Mouse (Mus musculus) heart, adult 2 months (tissue): ENCODE data around the gene Olfr33. TPM values are rescaled to one million over a fixed set of nuclear protein-coding genes. Genes with fewer than 3 reads are reported as not detected.

Experiments
- DNase-seq, 2 experiments: peaks; one replicate each; pipeline ENCODE4 v3.0.0; 2021
- H3K27ac ChIP-seq: fragments of 200-600 bp; 2 replicates; pipeline ENCODE4 v1.8.1; 2022
- H3K27me3 ChIP-seq: fragments of 200-500 bp; 2 replicates; pipeline ENCODE4 v1.6.1; 2012; ENCODE audit warnings: mild to moderate bottlenecking, low read length, inconsistent platforms, mixed read lengths; ENCODE audit not compliant: control insufficient read depth, insufficient read depth
- H3K36me3 ChIP-seq: fragments of 200-500 bp; 2 replicates; pipeline ENCODE4 v1.6.1; 2012; ENCODE audit warnings: low read length, inconsistent platforms; ENCODE audit not compliant: control insufficient read depth, insufficient read depth
- H3K4me1 ChIP-seq: fragments of 200-500 bp; 2 replicates; pipeline ENCODE4 v1.6.1; 2011; ENCODE audit warnings: low read length; ENCODE audit not compliant: control insufficient read depth, insufficient read depth
- H3K4me3 ChIP-seq: fragments of 200-600 bp; 2 replicates; pipeline ENCODE4 v1.8.1; 2022
- H3K79me2 ChIP-seq: fragments of 200-500 bp; replicated peaks from 2 replicates; pipeline ENCODE4 v1.6.1; 2012; ENCODE audit warnings: mild to moderate bottlenecking, inconsistent platforms, low read length, moderate library complexity, mixed read lengths; ENCODE audit not compliant: control insufficient read depth, insufficient read depth
- H3K9ac ChIP-seq: fragments of 200-500 bp; 2 replicates; pipeline ENCODE4 v1.6.1; 2012; ENCODE audit warnings: low read depth, mild to moderate bottlenecking, control low read depth, inconsistent platforms, low read length, mixed read lengths
- CTCF ChIP-seq: fragments of 200-600 bp; IDR thresholded peaks from 2 replicates; pipeline ENCODE4 v1.8.1; 2022; ENCODE audit warnings: antibody characterized with exemption, mild to moderate bottlenecking, moderate library complexity
- EP300 ChIP-seq: fragments of 200-500 bp; IDR thresholded peaks from 2 replicates; pipeline ENCODE4 v1.6.1; 2011; ENCODE audit warnings: low read depth, low read length, control low read depth; ENCODE audit not compliant: insufficient read depth
- POLR2A ChIP-seq: fragments of 200-500 bp; IDR thresholded peaks from 2 replicates; pipeline ENCODE4 v1.6.1; 2011; ENCODE audit warnings: mild to moderate bottlenecking, low read depth, low read length, control low read depth; ENCODE audit not compliant: insufficient read depth
- WGBS: fragments of 180-500 bp; shearing (Covaris S2); methylation state at CpG from one replicate; pipeline ENCODE4 v1.1.7; 2018; 5-methylcytosine and 5-hydroxymethylcytosine counted together
- intact Hi-C: fragments of 180-260 bp; cut with DNase I; formaldehyde crosslinking; loops from one replicate; pipeline ENCODE4 v1.15.1; 2025
- polyA plus RNA-seq: library from polyadenylated mRNA; depleted of rRNA; stranded (reverse); fragments of >200 nt; gene quantifications from 2 replicates; pipeline ENCODE4 v1.2.3, GENCODE M21; 2012; rRNA removed
- total RNA-seq, 2 experiments: library from RNA; stranded (reverse); gene quantifications; 2 replicates each; pipeline ENCODE4 v1.2.3; 2021

Olfr33 gene
- total and polyA plus RNA-seq, 3 experiments: 0.33 TPM; not detected in 2

DNA sequence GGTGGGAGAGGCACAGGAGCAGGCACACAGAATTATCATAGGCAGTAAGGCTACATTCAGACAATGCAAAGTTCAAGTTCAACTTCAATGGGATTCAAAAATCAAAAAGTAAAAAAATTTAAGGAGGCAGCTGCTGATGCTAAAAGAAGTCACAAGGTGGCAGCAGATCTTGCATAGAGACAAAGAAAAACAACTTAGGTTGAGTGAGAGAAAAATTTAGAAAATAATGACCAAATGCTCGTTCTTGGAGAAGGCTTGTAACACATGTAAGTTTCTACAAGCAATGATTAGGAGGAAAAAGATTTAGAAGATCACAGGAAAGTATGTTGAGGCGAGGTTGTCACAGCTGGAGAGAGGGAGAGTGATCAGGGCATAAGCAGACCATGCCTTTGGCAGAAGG lies 53.5 kb downstream of the Olfr33 start:
- WGBS: 34% methylated on average over 2 of the region's 2 CpGs
- H3K36me3 ChIP-seq: no peaks in the 10 kb centered on the region
- H3K4me3 ChIP-seq: no peak overlapping the region
- no peak overlapping the region for H3K27ac ChIP-seq
- no peaks in the 10 kb centered on the region for H3K79me2 ChIP-seq
- no peaks in the 10 kb centered on the region for H3K27me3 ChIP-seq
- TF ChIP-seq EP300 (no peak), CTCF (peak; percentile 77)
- no peak for DNase-seq
- H3K4me1 ChIP-seq: no peaks in the 10 kb centered on the region; the same call in 1 of the 2 replicates
- intact Hi-C loops: loop anchor here (10.0 kb wide), 1 partner anchor 89 kb away; the partner anchor contains the start of genes Olfr560 and Olfr78
- no peak overlapping the region for H3K9ac ChIP-seq

DNA sequence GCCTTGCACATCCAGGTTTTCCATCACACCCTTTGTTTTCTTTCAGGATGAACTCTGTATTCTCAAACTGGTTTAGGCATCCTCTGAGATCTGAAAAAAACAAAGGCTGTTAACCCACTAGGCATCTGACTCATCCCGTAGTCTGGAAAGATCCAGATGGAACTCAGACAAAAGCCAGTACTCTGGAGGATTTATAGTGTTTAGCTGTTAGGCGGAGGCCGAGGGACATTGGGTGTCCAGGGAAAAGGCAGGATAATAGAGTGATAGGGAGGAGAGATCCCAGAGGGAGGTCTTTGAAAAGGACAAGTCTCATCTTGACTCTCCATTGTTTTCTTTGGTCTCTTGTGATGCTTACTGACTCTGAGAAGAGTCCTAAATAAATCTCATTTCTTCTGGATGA lies 54.3 kb downstream of the Olfr33 start, which contains the start of gene Olfr556:
TSS of gene Olfr556 (plus strand) at position 301 of the 400 bp plus-strand sequence.
- H3K79me2 ChIP-seq: no peaks in the 10 kb centered on the region
- no peaks in the 10 kb centered on the region; the same call in 1 of the 2 replicates for H3K4me1 ChIP-seq
- no peak within 1 kb of the TSS for H3K9ac ChIP-seq
- no peak for TF ChIP-seq CTCF
- no peak for TF ChIP-seq POLR2A
- no peak for TF ChIP-seq EP300
- WGBS: 36% methylated on average over 3 of the region's 3 CpGs
- no peaks in the 10 kb centered on the region for H3K27me3 ChIP-seq
- H3K36me3 ChIP-seq: no peaks in the 10 kb centered on the region
- intact Hi-C loops: loop anchor here (10.0 kb wide), 1 partner anchor 90 kb away; the partner anchor contains the start of genes Olfr560 and Olfr78
- no peak for DNase-seq
- no peak within 1 kb of the TSS for H3K4me3 ChIP-seq
- no peak within 1 kb of the TSS for H3K27ac ChIP-seq

Other genes with a start within 250 kb of the Olfr33 start
Only the 30 nearest of the 32 such genes appear.
- not detected for gene Olfr543, start 237.4 kb downstream of the Olfr33 start, total RNA-seq
- gene Olfr543, start 237.4 kb downstream of the Olfr33 start, polyA plus RNA-seq: not detected in 2 replicates
- not detected for gene Olfr544, start 230.8 kb downstream of the Olfr33 start, total RNA-seq
- gene Olfr544, start 230.8 kb downstream of the Olfr33 start, polyA plus RNA-seq: not detected in 2 replicates
- gene Olfr545, start 219.5 kb downstream of the Olfr33 start, total RNA-seq: not detected
- not detected in 2 replicates for gene Olfr545, start 219.5 kb downstream of the Olfr33 start, polyA plus RNA-seq
- not detected for gene Olfr547, start 184.3 kb downstream of the Olfr33 start, total RNA-seq
- not detected in 2 replicates for gene Olfr547, start 184.3 kb downstream of the Olfr33 start, polyA plus RNA-seq
- gene Olfr548-ps1, start 178.2 kb downstream of the Olfr33 start, total RNA-seq: not detected
- gene Olfr548-ps1, start 178.2 kb downstream of the Olfr33 start, polyA plus RNA-seq: not detected in 2 replicates
- not detected for gene Olfr549, start 169.2 kb downstream of the Olfr33 start, total RNA-seq
- not detected in 2 replicates for gene Olfr549, start 169.2 kb downstream of the Olfr33 start, polyA plus RNA-seq
- gene Trim21, start 153.6 kb downstream of the Olfr33 start, total RNA-seq: 1 to 10 TPM; 3.7 to 6.1 TPM
- 3.7 and 6.2 TPM in 2 replicates for gene Trim21, start 153.6 kb downstream of the Olfr33 start, polyA plus RNA-seq
- under 1 TPM in 1 of 2 experiments, not detected in 1; 0.07 TPM for gene Olfr550, start 147.6 kb downstream of the Olfr33 start, total RNA-seq
- gene Olfr550, start 147.6 kb downstream of the Olfr33 start, polyA plus RNA-seq: 0.56 and 0.86 TPM in 2 replicates
- gene Olfr551, start 127.2 kb downstream of the Olfr33 start, total RNA-seq: not detected
- not detected in 2 replicates for gene Olfr551, start 127.2 kb downstream of the Olfr33 start, polyA plus RNA-seq
- gene Olfr552, start 121.3 kb downstream of the Olfr33 start, total RNA-seq: under 1 TPM; 0.13 to 0.20 TPM
- gene Olfr552, start 121.3 kb downstream of the Olfr33 start, polyA plus RNA-seq: not detected in 2 replicates
- not detected for gene Olfr553, start 100.9 kb downstream of the Olfr33 start, total RNA-seq
- gene Olfr553, start 100.9 kb downstream of the Olfr33 start, polyA plus RNA-seq: not detected in 2 replicates
- not detected for gene Olfr554, start 80.6 kb downstream of the Olfr33 start, total RNA-seq
- gene Olfr554, start 80.6 kb downstream of the Olfr33 start, polyA plus RNA-seq: not detected in 2 replicates
- not detected for gene Olfr555, start 60.2 kb downstream of the Olfr33 start, total RNA-seq
- not detected in 2 replicates for gene Olfr555, start 60.2 kb downstream of the Olfr33 start, polyA plus RNA-seq
- gene Olfr556, start 54.2 kb downstream of the Olfr33 start, total RNA-seq: not detected
- not detected in 2 replicates for gene Olfr556, start 54.2 kb downstream of the Olfr33 start, polyA plus RNA-seq
- 1 to 10 TPM; 8.1 to 9.5 TPM for gene Trim68, start 31.7 kb downstream of the Olfr33 start, total RNA-seq
- gene Trim68, start 31.7 kb downstream of the Olfr33 start, polyA plus RNA-seq: 20.4 and 33.3 TPM in 2 replicates
- gene Olfr557, start 23.2 kb downstream of the Olfr33 start, total RNA-seq: not detected
- not detected in 2 replicates for gene Olfr557, start 23.2 kb downstream of the Olfr33 start, polyA plus RNA-seq
- gene Olfr558, start 16.9 kb downstream of the Olfr33 start, total RNA-seq: 1 to 10 TPM; 3.0 to 3.8 TPM
- 3.5 and 8.4 TPM in 2 replicates for gene Olfr558, start 16.9 kb downstream of the Olfr33 start, polyA plus RNA-seq
- not detected for gene Olfr559, start 8.4 kb upstream of the Olfr33 start, total RNA-seq
- not detected in 2 replicates for gene Olfr559, start 8.4 kb upstream of the Olfr33 start, polyA plus RNA-seq
- not detected for gene Olfr560, start 40.3 kb upstream of the Olfr33 start, total RNA-seq
- gene Olfr560, start 40.3 kb upstream of the Olfr33 start, polyA plus RNA-seq: 0.20 TPM in 2 replicates
- gene Olfr78, start 40.4 kb upstream of the Olfr33 start, total RNA-seq: under 1 TPM; 0.57 to 0.86 TPM
- gene Olfr78, start 40.4 kb upstream of the Olfr33 start, polyA plus RNA-seq: 6.2 and 12.7 TPM in 2 replicates
- not detected for gene Olfr561, start 52.2 kb upstream of the Olfr33 start, total RNA-seq
- not detected in 2 replicates for gene Olfr561, start 52.2 kb upstream of the Olfr33 start, polyA plus RNA-seq
- gene Olfr564, start 84.4 kb upstream of the Olfr33 start, total RNA-seq: not detected
- gene Olfr564, start 84.4 kb upstream of the Olfr33 start, polyA plus RNA-seq: not detected in 2 replicates
- gene Olfr566, start 139.7 kb upstream of the Olfr33 start, total RNA-seq: not detected
- not detected in 2 replicates for gene Olfr566, start 139.7 kb upstream of the Olfr33 start, polyA plus RNA-seq
- not detected for gene Olfr568, start 158.1 kb upstream of the Olfr33 start, total RNA-seq
- gene Olfr568, start 158.1 kb upstream of the Olfr33 start, polyA plus RNA-seq: not detected in 2 replicates
- not detected for gene Olfr569, start 171.8 kb upstream of the Olfr33 start, total RNA-seq
- not detected in 2 replicates for gene Olfr569, start 171.8 kb upstream of the Olfr33 start, polyA plus RNA-seq
- not detected for gene Olfr570, start 175.5 kb upstream of the Olfr33 start, total RNA-seq
- not detected in 2 replicates for gene Olfr570, start 175.5 kb upstream of the Olfr33 start, polyA plus RNA-seq
- gene Olfr571, start 198.5 kb upstream of the Olfr33 start, total RNA-seq: not detected
- not detected in 2 replicates for gene Olfr571, start 198.5 kb upstream of the Olfr33 start, polyA plus RNA-seq
- not detected for gene Olfr572, start 205.3 kb upstream of the Olfr33 start, total RNA-seq
- not detected in 2 replicates for gene Olfr572, start 205.3 kb upstream of the Olfr33 start, polyA plus RNA-seq
- gene Olfr573-ps1, start 223.5 kb upstream of the Olfr33 start, total RNA-seq: not detected
- not detected in 2 replicates for gene Olfr573-ps1, start 223.5 kb upstream of the Olfr33 start, polyA plus RNA-seq
- not detected for gene Olfr574, start 229.4 kb upstream of the Olfr33 start, total RNA-seq
- not detected in 2 replicates for gene Olfr574, start 229.4 kb upstream of the Olfr33 start, polyA plus RNA-seq